Mouse (Mus musculus) MEL (cell line): Measurements from ENCODE around the gene Klk1b3. TPM values are rescaled to one million over a fixed set of nuclear protein-coding genes. Genes with fewer than 3 reads are reported as not detected.
"Not testable (repeated sequence)": the region's sequence is repeated elsewhere in the genome, so short reads cannot be mapped to it uniquely, and the experiment has no call there.

Experiments
- DNase-seq: peaks from one replicate; pipeline ENCODE4 v3.0.0; 2011; ENCODE audit warnings: low read depth, low spot score
- H3K27ac ChIP-seq: 2 replicates; pipeline ENCODE4 v1.5.1; 2012; ENCODE audit warnings: low read depth, mild to moderate bottlenecking, control low read depth, low read length, moderate library complexity; ENCODE audit not compliant: control insufficient read depth
- H3K27me3 ChIP-seq, 2 experiments: fragments of 150-350 bp in 1 of 2; sonication (generic) in 1 of 2; 2 replicates each; pipeline ENCODE4 v1.6.1; 2012; ENCODE audit warnings: low read length in 2 of 2, mild to moderate bottlenecking in 2 of 2, improper control_type of control experiment in 1 of 2, moderate library complexity in 1 of 2; ENCODE audit not compliant: insufficient read depth in 2 of 2, control insufficient read depth in 1 of 2
- H3K36me3 ChIP-seq, 2 experiments: 2 replicates each; pipeline ENCODE4 v1.6.1; 2012 to 2014; ENCODE audit warnings: low read length in 2 of 2, improper control_type of control experiment in 1 of 2, inconsistent platforms in 1 of 2, mild to moderate bottlenecking in 1 of 2; ENCODE audit not compliant: insufficient read depth in 2 of 2, control insufficient read depth in 1 of 2
- H3K4me1 ChIP-seq, 2 experiments: fragments of 150-350 bp in 1 of 2; sonication (generic) in 1 of 2; 2 replicates each; pipeline ENCODE4 v1.6.1; 2012; ENCODE audit warnings: low read length in 2 of 2, improper control_type of control experiment in 1 of 2, mild to moderate bottlenecking in 1 of 2; ENCODE audit not compliant: insufficient read depth in 2 of 2, control insufficient read depth in 1 of 2
- H3K4me3 ChIP-seq, 2 experiments: fragments of 150-350 bp in 1 of 2; sonication (generic) in 1 of 2; 2 replicates each; pipeline ENCODE4 v1.5.1; 2012; ENCODE audit warnings: low read depth in 2 of 2, low read length in 2 of 2, mild to moderate bottlenecking in 2 of 2, moderate library complexity in 2 of 2, control low read depth in 1 of 2, improper control_type of control experiment in 1 of 2; ENCODE audit not compliant: control insufficient read depth in 1 of 2, insufficient read depth in 1 of 2
- H3K79me2 ChIP-seq: 2 replicates; pipeline ENCODE4 v1.6.1; 2012; ENCODE audit warnings: mild to moderate bottlenecking, low read length, moderate library complexity; ENCODE audit not compliant: control insufficient read depth, poor library complexity, insufficient read depth
- H3K9ac ChIP-seq: 2 replicates; pipeline ENCODE4 v1.6.1; 2012; ENCODE audit warnings: low read depth, mild to moderate bottlenecking, control low read depth, low read length, moderate library complexity; ENCODE audit not compliant: control insufficient read depth, poor library complexity, severe bottlenecking
- H3K9me3 ChIP-seq: fragments of 150-350 bp; sonication (generic); replicated peaks from 2 replicates; pipeline ENCODE4 v1.6.1; 2012; ENCODE audit warnings: mild to moderate bottlenecking, low read length, improper control_type of control experiment, moderate library complexity; ENCODE audit not compliant: insufficient read depth
- CTCF ChIP-seq, 3 experiments: IDR thresholded peaks in 2 of 3; conservative IDR thresholded peaks in 1 of 3; 2 replicates each; pipeline ENCODE4 v1.5.1; 2011 to 2012; ENCODE audit warnings: low read length in 3 of 3, low read depth in 2 of 3, mild to moderate bottlenecking in 2 of 3, improper control_type of control experiment in 1 of 3, inconsistent platforms in 1 of 3, mixed read lengths in 1 of 3, moderate library complexity in 1 of 3; ENCODE audit not compliant: control insufficient read depth in 1 of 3, insufficient read depth in 1 of 3, poor library complexity in 1 of 3, severe bottlenecking in 1 of 3
- ELF1 ChIP-seq: IDR thresholded peaks from 2 replicates; pipeline ENCODE4 v1.6.1; 2014; ENCODE audit warnings: low read depth, mild to moderate bottlenecking, inconsistent platforms, low read length, improper control_type of control experiment, moderate library complexity
- EP300 ChIP-seq, 2 experiments: IDR thresholded peaks; 2 replicates each; pipeline ENCODE4 v1.6.1; 2011; ENCODE audit warnings: improper control_type of control experiment in 2 of 2, low read length in 2 of 2, low read depth in 1 of 2, mild to moderate bottlenecking in 1 of 2
- ETS1 ChIP-seq: IDR thresholded peaks from 2 replicates; pipeline ENCODE4 v1.6.1; 2012; ENCODE audit warnings: low read depth, mild to moderate bottlenecking, inconsistent platforms, low read length, improper control_type of control experiment, moderate library complexity
- GATA1 ChIP-seq: IDR thresholded peaks from 2 replicates; pipeline ENCODE4 v1.6.1; 2011; ENCODE audit warnings: low read depth, low read length, improper control_type of control experiment
- MAX ChIP-seq: IDR thresholded peaks from 2 replicates; pipeline ENCODE4 v1.6.1; 2011; ENCODE audit warnings: low read length, improper control_type of control experiment
- MXI1 ChIP-seq: IDR thresholded peaks from 2 replicates; pipeline ENCODE4 v1.6.1; 2011; ENCODE audit warnings: mild to moderate bottlenecking, low read depth, low read length, improper control_type of control experiment
- POLR2A ChIP-seq, 2 experiments: IDR thresholded peaks; 2 replicates each; pipeline ENCODE4 v1.6.1; 2011 to 2012; ENCODE audit warnings: low read length in 2 of 2, mild to moderate bottlenecking in 2 of 2, control low read depth in 1 of 2, improper control_type of control experiment in 1 of 2, low read depth in 1 of 2, moderate library complexity in 1 of 2; ENCODE audit not compliant: control insufficient read depth in 1 of 2, insufficient read depth in 1 of 2, poor library complexity in 1 of 2
- POLR2AphosphoS5 ChIP-seq: IDR thresholded peaks from 2 replicates; pipeline ENCODE4 v1.6.1; 2012; ENCODE audit warnings: low read depth, borderline replicate concordance, mild to moderate bottlenecking, inconsistent platforms, low read length, moderate library complexity, mixed read lengths
- RCOR1 ChIP-seq: IDR thresholded peaks from 2 replicates; pipeline ENCODE4 v1.6.1; 2012; ENCODE audit warnings: low read depth, mild to moderate bottlenecking, inconsistent platforms, low read length, improper control_type of control experiment
- TBP ChIP-seq: IDR thresholded peaks from 2 replicates; pipeline ENCODE4 v1.8.0; 2011; ENCODE audit warnings: low read depth, low read length, improper control_type of control experiment
- TCF12 ChIP-seq: IDR thresholded peaks from 2 replicates; pipeline ENCODE4 v1.6.1; 2014; ENCODE audit warnings: low read depth, mild to moderate bottlenecking, inconsistent platforms, low read length, improper control_type of control experiment, moderate library complexity
- ZC3H11A ChIP-seq: IDR thresholded peaks from 2 replicates; pipeline ENCODE4 v1.6.1; 2012; ENCODE audit warnings: low read depth, mild to moderate bottlenecking, inconsistent platforms, low read length, improper control_type of control experiment
- ZKSCAN1 ChIP-seq: IDR thresholded peaks from 2 replicates; pipeline ENCODE4 v1.6.1; 2012; ENCODE audit warnings: low read depth, mild to moderate bottlenecking, inconsistent platforms, low read length, improper control_type of control experiment, moderate library complexity
- polyA plus RNA-seq, 2 experiments: library from polyadenylated mRNA; stranded (reverse) in 1 of 2; unstranded in 1 of 2; fragments of >175 nt in 1 of 2; fragments of >200 nt in 1 of 2; gene quantifications; 2 replicates each; pipeline versions ENCODE4 v1.2.1 to v1.2.4; 2012; ENCODE audit warnings: low replicate concordance in 2 of 2, low read depth in 1 of 2; ENCODE audit not compliant: insufficient read length in 2 of 2, insufficient read depth in 1 of 2, missing spikeins in 1 of 2
- total RNA-seq: library from RNA; depleted of rRNA; stranded (reverse); fragments of 300-350 nt; gene quantifications from 2 replicates; pipeline ENCODE4 v1.2.3, GENCODE M21; 2012

The Klk1b3 gene
- total and polyA plus RNA-seq, 3 experiments = not detected

DNA sequence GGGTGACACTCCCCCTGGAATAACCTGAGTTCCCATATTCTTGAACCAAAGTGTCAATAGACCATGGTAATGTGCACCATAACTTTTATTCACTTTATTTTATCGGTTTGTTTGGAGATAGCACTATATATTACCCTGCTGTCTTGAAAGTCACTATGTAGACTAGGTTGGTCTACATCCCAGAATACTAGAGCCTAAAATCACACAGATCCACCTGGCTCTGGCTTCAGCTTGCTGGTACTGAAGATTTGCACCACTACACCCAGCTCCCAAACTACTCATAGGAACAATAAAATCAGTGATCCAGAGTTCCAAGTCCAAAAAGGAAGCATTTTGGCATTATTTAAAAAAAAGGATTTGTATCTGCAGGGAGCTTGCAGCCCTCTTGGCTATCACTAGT, 17.7 kb downstream of the Klk1b3 start, which contains the start of gene Klk1b5:
TSS of gene Klk1b5 (plus strand) at position 301 of the 400 bp plus-strand sequence.
- Histone ChIP-seq H3K9ac (no peak within 1 kb of the TSS), H3K9me3 (no peaks in the 10 kb centered on the region), H3K36me3 (no peaks in the 10 kb centered on the region), H3K27ac (no peak within 1 kb of the TSS), H3K4me3 (no peak within 1 kb of the TSS), H3K27me3 (no peaks in the 10 kb centered on the region), H3K4me1 (no peaks in the 10 kb centered on the region), H3K79me2 (no peaks in the 10 kb centered on the region)
- DNase-seq = no peak
- no peak for TF ChIP-seq TBP
- TF ChIP-seq ELF1 = no peak
- no peak for TF ChIP-seq ZC3H11A
- TF ChIP-seq ZKSCAN1 = no peak
- TF ChIP-seq POLR2A (IDR thresholded peaks at IDR 0.05; ENCODE audit: control insufficient read depth in 1 of 2, insufficient read depth in 1 of 2, low read depth in 1 of 2, low read length in 2 of 2, poor library complexity in 1 of 2) = no peak
- TF ChIP-seq MAX = no peak
- TF ChIP-seq POLR2AphosphoS5 = no peak
- no peak for TF ChIP-seq MXI1
- TF ChIP-seq CTCF (IDR thresholded peaks at IDR 0.05 in 2 of 3, conservative IDR thresholded peaks at IDR 0.05 in 1 of 3; ENCODE audit: control insufficient read depth in 1 of 3, insufficient read depth in 1 of 3, low read depth in 2 of 3, low read length in 3 of 3, poor library complexity in 1 of 3, severe bottlenecking in 1 of 3) = no peak

DNA sequence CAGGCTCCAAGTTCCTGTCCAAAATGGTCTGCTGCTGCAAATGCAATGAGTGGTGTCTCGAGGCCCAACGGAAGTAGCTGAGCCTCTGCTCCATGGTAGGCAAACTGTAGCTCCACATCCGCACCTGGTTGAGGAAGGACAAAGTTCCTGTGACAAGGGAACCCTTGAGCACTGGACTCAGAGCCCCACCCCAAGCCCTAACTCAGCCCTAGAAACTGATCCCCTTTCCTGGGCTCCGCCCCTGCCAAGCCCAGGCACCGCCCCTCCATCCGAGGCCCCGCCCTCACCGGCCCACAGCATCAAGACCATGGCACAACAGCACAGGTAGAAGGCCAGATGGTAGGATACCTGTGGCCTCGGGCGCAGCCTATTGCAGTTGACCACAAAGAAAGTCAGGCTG, 23.6 kb downstream of the Klk1b3 start:
- H3K36me3 ChIP-seq, H3K9ac ChIP-seq, H3K79me2 ChIP-seq, H3K4me3 ChIP-seq, H3K9me3 ChIP-seq, H3K27me3 ChIP-seq, H3K27ac ChIP-seq: not testable (repeated sequence)
- peak; percentile 41 for DNase-seq
- H3K4me1 ChIP-seq = peaks cover 0 to 18% of the 10 kb centered on the region in 2 experiments; a peak in 2 of 4 replicates

DNA sequence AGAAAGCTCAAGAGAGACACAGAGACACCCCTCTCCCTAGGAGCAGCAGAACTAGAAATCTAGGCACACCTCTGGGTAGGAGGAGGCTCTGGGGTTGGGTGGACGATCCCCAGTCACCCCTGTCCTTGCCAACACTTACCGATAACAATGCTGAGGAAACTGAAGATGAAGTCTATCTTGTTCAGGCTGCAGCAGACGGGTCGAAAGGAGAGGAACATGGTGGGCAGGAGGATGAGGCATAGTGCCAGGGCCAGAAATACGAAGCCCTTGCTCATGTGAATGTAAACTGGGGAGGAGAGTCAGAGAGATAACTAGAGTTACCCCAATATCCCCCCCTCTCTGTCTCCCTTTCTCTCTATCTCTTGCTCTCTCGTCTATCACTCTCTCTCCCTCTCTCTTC, 24.3 kb downstream of the Klk1b3 start:
- not testable (repeated sequence) for H3K9ac ChIP-seq, H3K36me3 ChIP-seq
- peak; percentile 70 for DNase-seq
- peak; percentile 33; the same call in 1 of the 2 replicates for TF ChIP-seq ETS1
- peak; percentile 33; the same call in 1 of the 2 replicates for TF ChIP-seq RCOR1
- TF ChIP-seq EP300 (IDR thresholded peaks at IDR 0.05; ENCODE audit: low read depth in 1 of 2, low read length in 2 of 2) = peak in 1 of 2 experiments; percentile 41; a peak in 1 of 4 replicates
- TF ChIP-seq GATA1 = peak; percentile 56
- peak; percentile 62; the same call in 1 of the 2 replicates for TF ChIP-seq TCF12
- TF ChIP-seq, all 39 proteins: peak for 5; not testable (repeated sequence) for 34
- Histone ChIP-seq H3K4me1 (peaks cover 0 to 18% of the 10 kb centered on the region in 2 experiments; a peak in 2 of 4 replicates), H3K27ac (peak overlapping the region; percentile 20)
- not testable (repeated sequence) for H3K27me3 ChIP-seq, H3K9me3 ChIP-seq, H3K4me3 ChIP-seq, H3K79me2 ChIP-seq
